Mouse (Mus musculus) MEL (cell line): ENCODE measurements around the gene Dock11. TPM values are rescaled to one million over a fixed set of nuclear protein-coding genes. Genes with fewer than 3 reads are reported as not detected.
A peak's percentile ranks its signal among the peaks of the same experiment; 100 is the strongest.

ENCODE experiments used
- DNase-seq: peaks from one replicate; pipeline ENCODE4 v3.0.0; 2011; ENCODE audit warnings: low read depth, low spot score
- H3K27ac ChIP-seq: 2 replicates; pipeline ENCODE4 v1.5.1; 2012; ENCODE audit warnings: low read depth, mild to moderate bottlenecking, control low read depth, low read length, moderate library complexity; ENCODE audit not compliant: control insufficient read depth
- H3K27me3 ChIP-seq, 2 experiments: fragments of 150-350 bp in 1 of 2; sonication (generic) in 1 of 2; 2 replicates each; pipeline ENCODE4 v1.6.1; 2012; ENCODE audit warnings: low read length in 2 of 2, mild to moderate bottlenecking in 2 of 2, improper control_type of control experiment in 1 of 2, moderate library complexity in 1 of 2; ENCODE audit not compliant: insufficient read depth in 2 of 2, control insufficient read depth in 1 of 2
- H3K36me3 ChIP-seq, 2 experiments: 2 replicates each; pipeline ENCODE4 v1.6.1; 2012 to 2014; ENCODE audit warnings: low read length in 2 of 2, improper control_type of control experiment in 1 of 2, inconsistent platforms in 1 of 2, mild to moderate bottlenecking in 1 of 2; ENCODE audit not compliant: insufficient read depth in 2 of 2, control insufficient read depth in 1 of 2
- H3K4me1 ChIP-seq, 2 experiments: fragments of 150-350 bp in 1 of 2; sonication (generic) in 1 of 2; 2 replicates each; pipeline ENCODE4 v1.6.1; 2012; ENCODE audit warnings: low read length in 2 of 2, improper control_type of control experiment in 1 of 2, mild to moderate bottlenecking in 1 of 2; ENCODE audit not compliant: insufficient read depth in 2 of 2, control insufficient read depth in 1 of 2
- H3K4me3 ChIP-seq, 2 experiments: fragments of 150-350 bp in 1 of 2; sonication (generic) in 1 of 2; 2 replicates each; pipeline ENCODE4 v1.5.1; 2012; ENCODE audit warnings: low read depth in 2 of 2, low read length in 2 of 2, mild to moderate bottlenecking in 2 of 2, moderate library complexity in 2 of 2, control low read depth in 1 of 2, improper control_type of control experiment in 1 of 2; ENCODE audit not compliant: control insufficient read depth in 1 of 2, insufficient read depth in 1 of 2
- H3K79me2 ChIP-seq: 2 replicates; pipeline ENCODE4 v1.6.1; 2012; ENCODE audit warnings: mild to moderate bottlenecking, low read length, moderate library complexity; ENCODE audit not compliant: control insufficient read depth, poor library complexity, insufficient read depth
- H3K9ac ChIP-seq: 2 replicates; pipeline ENCODE4 v1.6.1; 2012; ENCODE audit warnings: low read depth, mild to moderate bottlenecking, control low read depth, low read length, moderate library complexity; ENCODE audit not compliant: control insufficient read depth, poor library complexity, severe bottlenecking
- H3K9me3 ChIP-seq: fragments of 150-350 bp; sonication (generic); replicated peaks from 2 replicates; pipeline ENCODE4 v1.6.1; 2012; ENCODE audit warnings: mild to moderate bottlenecking, low read length, improper control_type of control experiment, moderate library complexity; ENCODE audit not compliant: insufficient read depth
- CHD2 ChIP-seq: IDR thresholded peaks from 2 replicates; pipeline ENCODE4 v1.6.1; 2011; ENCODE audit warnings: low read length, improper control_type of control experiment
- ETS1 ChIP-seq: IDR thresholded peaks from 2 replicates; pipeline ENCODE4 v1.6.1; 2012; ENCODE audit warnings: low read depth, mild to moderate bottlenecking, inconsistent platforms, low read length, improper control_type of control experiment, moderate library complexity
- GABPA ChIP-seq: IDR thresholded peaks from 2 replicates; pipeline ENCODE4 v1.6.1; 2012; ENCODE audit warnings: low read depth, mild to moderate bottlenecking, inconsistent platforms, low read length, improper control_type of control experiment, moderate library complexity
- HCFC1 ChIP-seq: IDR thresholded peaks from 2 replicates; pipeline ENCODE4 v1.6.1; 2012; ENCODE audit warnings: low read depth, mild to moderate bottlenecking, inconsistent platforms, low read length, improper control_type of control experiment, moderate library complexity
- JUND ChIP-seq: IDR thresholded peaks from 2 replicates; pipeline ENCODE4 v1.6.1; 2011; ENCODE audit warnings: low read depth, mild to moderate bottlenecking, improper control_type of control experiment, low read length
- MAFK ChIP-seq: IDR thresholded peaks from 2 replicates; pipeline ENCODE4 v1.6.1; 2011; ENCODE audit warnings: low read depth, mild to moderate bottlenecking, low read length, improper control_type of control experiment, borderline replicate concordance
- MYB ChIP-seq: IDR thresholded peaks from 2 replicates; pipeline ENCODE4 v1.6.1; 2011; ENCODE audit warnings: mild to moderate bottlenecking, low read depth, low read length, improper control_type of control experiment
- MYC ChIP-seq: IDR thresholded peaks from 2 replicates; pipeline ENCODE4 v1.6.1; 2011; ENCODE audit warnings: low read depth, mild to moderate bottlenecking, low read length, improper control_type of control experiment, moderate library complexity
- NELFE ChIP-seq: IDR thresholded peaks from 2 replicates; pipeline ENCODE4 v1.6.1; 2011; ENCODE audit warnings: low read depth, low read length, improper control_type of control experiment
- POLR2A ChIP-seq, 2 experiments: IDR thresholded peaks; 2 replicates each; pipeline ENCODE4 v1.6.1; 2011 to 2012; ENCODE audit warnings: low read length in 2 of 2, mild to moderate bottlenecking in 2 of 2, control low read depth in 1 of 2, improper control_type of control experiment in 1 of 2, low read depth in 1 of 2, moderate library complexity in 1 of 2; ENCODE audit not compliant: control insufficient read depth in 1 of 2, insufficient read depth in 1 of 2, poor library complexity in 1 of 2
- RAD21 ChIP-seq: IDR thresholded peaks from 2 replicates; pipeline ENCODE4 v1.6.1; 2011; ENCODE audit warnings: mild to moderate bottlenecking, low read depth, low read length, improper control_type of control experiment
- RCOR1 ChIP-seq: IDR thresholded peaks from 2 replicates; pipeline ENCODE4 v1.6.1; 2012; ENCODE audit warnings: low read depth, mild to moderate bottlenecking, inconsistent platforms, low read length, improper control_type of control experiment
- SIN3A ChIP-seq: IDR thresholded peaks from 2 replicates; pipeline ENCODE4 v1.6.1; 2012; ENCODE audit warnings: low read length, improper control_type of control experiment, inconsistent platforms
- TAL1 ChIP-seq: IDR thresholded peaks from 2 replicates; pipeline ENCODE4 v1.6.1; 2012; ENCODE audit warnings: mild to moderate bottlenecking, inconsistent platforms, low read length, moderate library complexity, mixed read lengths
- TCF12 ChIP-seq: IDR thresholded peaks from 2 replicates; pipeline ENCODE4 v1.6.1; 2014; ENCODE audit warnings: low read depth, mild to moderate bottlenecking, inconsistent platforms, low read length, improper control_type of control experiment, moderate library complexity
- UBTF ChIP-seq: IDR thresholded peaks from 2 replicates; pipeline ENCODE4 v1.6.1; 2012; ENCODE audit warnings: low read depth, mild to moderate bottlenecking, inconsistent platforms, low read length, improper control_type of control experiment, moderate library complexity, borderline replicate concordance; ENCODE audit not compliant: insufficient read depth
- USF1 ChIP-seq: IDR thresholded peaks from 2 replicates; pipeline ENCODE4 v1.6.1; 2014; ENCODE audit warnings: low read depth, mild to moderate bottlenecking, inconsistent platforms, low read length, improper control_type of control experiment, moderate library complexity
- USF2 ChIP-seq, 2 experiments: IDR thresholded peaks; 2 replicates each; pipeline ENCODE4 v1.6.1; 2011 to 2012; ENCODE audit warnings: improper control_type of control experiment in 2 of 2, low read length in 2 of 2, borderline replicate concordance in 1 of 2, inconsistent platforms in 1 of 2, low read depth in 1 of 2, mild to moderate bottlenecking in 1 of 2; ENCODE audit not compliant: insufficient read depth in 1 of 2
- ZC3H11A ChIP-seq: IDR thresholded peaks from 2 replicates; pipeline ENCODE4 v1.6.1; 2012; ENCODE audit warnings: low read depth, mild to moderate bottlenecking, inconsistent platforms, low read length, improper control_type of control experiment
- ZNF384 ChIP-seq: IDR thresholded peaks from 2 replicates; pipeline ENCODE4 v1.6.1; 2012; ENCODE audit warnings: low read depth, mild to moderate bottlenecking, inconsistent platforms, low read length, improper control_type of control experiment
- polyA plus RNA-seq, 2 experiments: library from polyadenylated mRNA; stranded (reverse) in 1 of 2; unstranded in 1 of 2; fragments of >175 nt in 1 of 2; fragments of >200 nt in 1 of 2; gene quantifications; 2 replicates each; pipeline versions ENCODE4 v1.2.1 to v1.2.4; 2012; ENCODE audit warnings: low replicate concordance in 2 of 2, low read depth in 1 of 2; ENCODE audit not compliant: insufficient read length in 2 of 2, insufficient read depth in 1 of 2, missing spikeins in 1 of 2
- total RNA-seq: library from RNA; depleted of rRNA; stranded (reverse); fragments of 300-350 nt; gene quantifications from 2 replicates; pipeline ENCODE4 v1.2.3, GENCODE M21; 2012

Gene Dock11
- total and polyA plus RNA-seq, 3 experiments, result 8.8 to 9.1 TPM; not detected in 1

DNA sequence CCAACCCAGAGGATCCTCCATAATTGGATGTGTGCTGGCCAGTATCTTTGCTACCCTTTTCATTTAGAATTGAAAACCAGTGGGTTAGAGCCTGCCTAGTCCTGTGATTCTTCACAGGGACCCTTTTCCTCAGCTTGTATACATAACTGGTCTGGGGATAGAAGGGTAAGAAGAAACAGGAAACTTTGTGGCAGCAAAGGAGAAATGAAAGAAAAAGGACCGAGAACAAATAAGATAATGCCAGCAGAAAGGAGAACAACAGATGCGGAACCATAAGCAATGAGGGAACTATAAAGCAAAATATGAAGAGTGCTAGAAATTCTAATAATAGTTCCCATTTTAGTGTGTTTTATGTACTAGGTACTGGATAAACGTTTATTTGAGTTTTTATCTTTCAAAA, 212.7 kb downstream of the Dock11 start:
- Histone ChIP-seq H3K4me3 (peak overlapping the region in 1 of 2 experiments; percentile 13; a peak in 2 of 4 replicates), H3K27ac (no peak overlapping the region), H3K9ac (no peak overlapping the region)
- TF ChIP-seq NELFE, result no peak
- no peak for TF ChIP-seq TAL1
- TF ChIP-seq SIN3A, result no peak
- no peak for TF ChIP-seq CHD2
- TF ChIP-seq ZC3H11A, result no peak
- TF ChIP-seq POLR2A (IDR thresholded peaks at IDR 0.05; ENCODE audit: control insufficient read depth in 1 of 2, insufficient read depth in 1 of 2, low read depth in 1 of 2, low read length in 2 of 2, poor library complexity in 1 of 2), result no peak
- TF ChIP-seq, all 39 proteins: peak for 0
- Histone ChIP-seq H3K27me3 (no peaks in the 10 kb centered on the region), H3K79me2 (no peaks in the 10 kb centered on the region), H3K9me3 (no peaks in the 10 kb centered on the region), H3K36me3 (no peaks in the 10 kb centered on the region), H3K4me1 (no peaks in the 10 kb centered on the region)
- DNase-seq, result peak; percentile 28

DNA sequence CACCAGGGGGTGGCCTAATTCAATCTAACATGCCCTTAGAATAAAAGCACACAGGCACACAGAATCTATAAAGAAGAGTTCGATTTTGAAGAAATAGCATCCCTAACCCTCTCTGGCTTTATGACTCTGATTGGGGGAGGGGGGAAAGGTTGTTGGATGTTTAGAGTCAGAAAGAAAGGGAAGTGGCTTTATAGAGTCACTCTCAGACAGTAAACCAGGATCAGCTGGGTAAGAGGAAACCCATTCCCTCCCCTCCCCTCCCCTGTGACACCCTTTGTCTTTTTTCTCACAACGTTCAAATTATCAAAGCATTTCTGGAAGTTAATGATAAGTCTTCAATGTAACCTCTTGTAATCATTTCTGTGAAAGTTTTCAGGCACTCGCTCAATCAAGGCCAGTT, 220.0 kb downstream of the Dock11 start:
- Histone ChIP-seq H3K9ac (no peak overlapping the region), H3K9me3 (no peaks in the 10 kb centered on the region)
- TF ChIP-seq MAFK (no peak), SIN3A (no peak), USF2 (IDR thresholded peaks at IDR 0.05; ENCODE audit: borderline replicate concordance in 1 of 2, insufficient read depth in 1 of 2, low read depth in 1 of 2, low read length in 2 of 2) (no peak), RAD21 (no peak), MYB (no peak)
- TF ChIP-seq, all 39 proteins: peak for 0
- DNase-seq, result peak; percentile 5
- H3K4me3 ChIP-seq, result no peak overlapping the region
- H3K27me3 ChIP-seq, result no peaks in the 10 kb centered on the region
- H3K79me2 ChIP-seq, result no peaks in the 10 kb centered on the region
- H3K4me1 ChIP-seq, result no peaks in the 10 kb centered on the region; a peak in 1 of 4 replicates
- H3K36me3 ChIP-seq, result no peaks in the 10 kb centered on the region
- no peak overlapping the region for H3K27ac ChIP-seq

DNA sequence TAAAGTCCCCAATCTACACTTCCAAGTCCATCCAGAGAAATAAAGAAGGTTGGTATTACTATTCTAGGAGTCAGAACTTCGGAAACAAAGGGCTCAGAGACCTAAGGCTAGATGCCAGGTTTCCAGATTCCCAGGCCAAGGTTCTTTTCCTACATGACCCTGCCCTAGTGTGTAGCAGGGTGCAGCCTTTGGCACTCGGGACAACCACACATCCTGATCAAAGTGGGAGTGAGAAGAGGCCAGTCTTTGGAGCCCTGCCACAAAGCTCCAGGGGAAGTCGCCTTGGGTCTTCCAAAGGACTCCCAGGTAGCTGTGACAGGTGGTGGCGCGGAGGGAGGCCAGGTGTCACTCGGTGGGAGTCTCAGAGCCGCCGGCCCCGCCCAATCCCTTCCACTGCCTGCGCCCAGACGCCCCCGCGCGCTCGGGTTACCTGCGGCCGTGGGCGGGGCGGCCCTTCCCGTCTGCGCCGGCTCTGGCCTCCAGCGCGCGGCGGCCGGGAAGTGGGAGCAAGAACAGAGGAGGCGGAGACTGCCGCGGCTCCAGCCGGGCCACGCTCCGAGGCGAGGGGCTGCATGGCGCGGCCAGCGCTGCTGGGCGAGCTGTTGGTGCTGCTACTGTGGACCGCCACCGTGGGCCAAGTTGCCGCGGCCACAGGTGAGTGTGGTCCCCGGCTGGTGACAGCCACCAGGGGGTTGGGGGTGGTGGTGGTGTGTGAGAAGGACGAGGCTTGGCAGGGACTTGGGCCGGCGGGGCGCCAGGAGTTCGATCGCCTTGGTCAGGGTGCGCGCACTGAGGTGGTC, 223.2 kb downstream of the Dock11 start, which contains the start of gene Il13ra1:
Il13ra1 (plus strand) TSS at position 489 of the 800 bp plus-strand sequence.
- Histone ChIP-seq H3K79me2 (no peaks in the 10 kb centered on the region), H3K4me3 (no peak within 1 kb of the TSS), H3K9ac (no peak within 1 kb of the TSS), H3K27me3 (no peaks in the 10 kb centered on the region), H3K36me3 (no peaks in the 10 kb centered on the region), H3K27ac (no peak within 1 kb of the TSS), H3K9me3 (no peaks in the 10 kb centered on the region), H3K4me1 (no peaks in the 10 kb centered on the region; a peak in 1 of 4 replicates)
- TF ChIP-seq UBTF (no peak), RCOR1 (no peak), RAD21 (no peak), ETS1 (no peak), NELFE (no peak), GABPA (no peak), JUND (no peak), MYC (no peak), TCF12 (no peak), HCFC1 (no peak), USF1 (no peak), ZNF384 (no peak)
- TF ChIP-seq, all 39 proteins: peak for 0
- DNase-seq, result no peak
